Comparison of ENCODE assay signal across 17 mouse cellular contexts in the genomic region with DNA sequence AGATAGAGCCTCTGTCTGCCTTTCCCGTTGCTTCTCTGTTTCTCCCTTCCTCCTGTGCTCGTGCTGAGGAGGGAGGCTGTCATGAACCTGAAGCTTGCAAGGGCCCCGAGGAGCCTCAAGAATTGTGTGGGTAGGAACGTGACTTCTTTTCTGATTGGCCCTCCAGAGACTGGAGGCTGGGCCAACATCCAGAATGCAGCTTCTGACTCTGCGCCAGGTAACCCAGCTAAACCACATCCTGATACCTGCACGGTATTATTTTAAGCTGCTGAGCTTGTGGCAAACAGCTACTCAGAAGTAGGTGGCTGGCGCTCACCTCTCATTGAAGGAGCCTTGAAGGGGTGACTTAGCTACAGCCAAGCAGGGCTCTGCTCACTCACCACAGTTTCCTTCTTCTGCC.
DNase-seq lines count a peak whose midpoint lies in the region; ATAC-seq lines count a peak whose summit lies in the region.
"Had no signal": no experiment of that assay in that cellular context is flagged by ENCODE, and none has a peak within 500 bp of the region (broad histone marks: within the 10 kb centered on the region; RNA-seq: fewer than 3 reads in every experiment).

No protein-coding gene starts in this region.

- no peaks in the 10 kb centered on the region for H3K27me3 ChIP-seq in hindbrain, embryonic 11.5 days (ENCODE audit: control insufficient read depth, insufficient read depth, low read length)
- H3K27me3 ChIP-seq: liver, embryonic 15.5 days had no signal

- no peak overlapping the region for H3K9ac ChIP-seq in hindbrain, embryonic 11.5 days (ENCODE audit: low read depth, low read length)
- H3K9ac ChIP-seq: forebrain, postnatal 0 days; hindbrain, embryonic 15.5 days; limb, embryonic 13.5 days; liver, embryonic 15.5 days had no signal

- H3K4me1 ChIP-seq in hindbrain, embryonic 11.5 days (replicated peaks; ENCODE audit: control insufficient read depth, insufficient read depth, low read length): no peaks in the 10 kb centered on the region
- H3K4me1 ChIP-seq: hindbrain, embryonic 15.5 days; liver, embryonic 15.5 days had no signal

- no peaks in the 10 kb centered on the region for H3K36me3 ChIP-seq in hindbrain, embryonic 11.5 days (ENCODE audit: control insufficient read depth, insufficient read depth, low read length)
- H3K36me3 ChIP-seq: hindbrain, embryonic 15.5 days; limb, embryonic 13.5 days; liver, embryonic 15.5 days had no signal

- 86% methylated on average over 7 of the region's 7 CpGs for WGBS in hindbrain, embryonic 11.5 days

- ATAC-seq in hindbrain, embryonic 11.5 days (ENCODE audit: low FRiP score): no peak
- ATAC-seq: forebrain, postnatal 0 days had no signal

- no peak overlapping the region for H3K4me2 ChIP-seq in hindbrain, embryonic 11.5 days (replicated peaks; ENCODE audit: low read depth, low read length)
- H3K4me2 ChIP-seq: hindbrain, embryonic 15.5 days; limb, embryonic 13.5 days; liver, embryonic 15.5 days had no signal

- DNase-seq in spleen, adult 18-20 months: peak; percentile 15 to 19
- no peak for DNase-seq in spleen, postnatal 14 days (ENCODE audit: low spot score in 2 of 2)
- peak; percentile 80 for DNase-seq in T-cell, adult 2 months (ENCODE audit: low spot score)
- peak; percentile 44 for DNase-seq in lung, postnatal 36 days
- peak; percentile 58 for DNase-seq in thymus, postnatal 25 days
- no peak for DNase-seq in c-Kit-positive CD71-positive TER-119-positive erythroid progenitor cells, embryonic 14.5 days (ENCODE audit: low spot score)
- no peak for DNase-seq in embryo, embryonic 10.5 days (ENCODE audit: low spot score)
- DNase-seq in hindbrain, embryonic 11.5 days (ENCODE audit: low spot score): no peak
- DNase-seq: adrenal gland, adult 2 months; cerebellum, adult 9-11 months; forebrain, postnatal 0 days; kidney, adult 8-10 months had no signal

- H3K4me3 ChIP-seq in hindbrain, embryonic 11.5 days (ENCODE audit: low read depth, low read length): no peak overlapping the region
- H3K4me3 ChIP-seq: hindbrain, embryonic 15.5 days; left cerebral cortex, adult 2 months; limb, embryonic 13.5 days; liver, embryonic 15.5 days; megakaryocyte, embryonic 14.5 days had no signal

- no peak overlapping the region for H3K27ac ChIP-seq in hindbrain, embryonic 11.5 days (ENCODE audit: low read depth, low read length)
- H3K27ac ChIP-seq: hindbrain, embryonic 15.5 days; left cerebral cortex, adult 2 months; limb, embryonic 13.5 days; liver, embryonic 15.5 days had no signal

- H3K9me3 ChIP-seq in hindbrain, embryonic 11.5 days (ENCODE audit: control insufficient read depth, low read length): no peaks in the 10 kb centered on the region
- H3K9me3 ChIP-seq: hindbrain, embryonic 15.5 days; limb, embryonic 13.5 days; liver, embryonic 15.5 days; megakaryocyte, embryonic 14.5 days had no signal

Comparison
In these comparisons a context has a peak if more than half of its experiments do, and no peak if none do; other contexts are left out.
1. DNase-seq: peak in spleen, adult 18-20 months (2 of 2), T-cell, adult 2 months (single experiment), lung, postnatal 36 days (single experiment) and thymus, postnatal 25 days (single experiment); none in spleen, postnatal 14 days (0 of 2), c-Kit-positive CD71-positive TER-119-positive erythroid progenitor cells, embryonic 14.5 days (single experiment), embryo, embryonic 10.5 days (single experiment) and hindbrain, embryonic 11.5 days (single experiment).